Mouse (Mus musculus) CH12.LX (cell line): ENCODE data around the gene Sytl1. TPM values are rescaled to one million over a fixed set of nuclear protein-coding genes. Genes with fewer than 3 reads are reported as not detected.
A peak's percentile ranks its signal among the peaks of the same experiment; 100 is the strongest.

Source experiments
- DNase-seq: peaks from one replicate; pipeline ENCODE4 v3.0.0-alpha.2; 2013; ENCODE audit errors: extremely low read depth
- H3K27ac ChIP-seq: 2 replicates; pipeline ENCODE4 v1.5.1; 2012; ENCODE audit warnings: low read depth, mild to moderate bottlenecking, control low read depth, moderate library complexity; ENCODE audit not compliant: insufficient read depth
- H3K27me3 ChIP-seq: replicated peaks from 2 replicates; pipeline ENCODE3; 2012; ENCODE audit warnings: inconsistent platforms
- H3K36me3 ChIP-seq, 2 experiments: replicated peaks in 1 of 2; 2 replicates each; pipeline versions ENCODE3 to v1.6.1; 2012; ENCODE audit warnings: inconsistent platforms in 1 of 2, low read length in 1 of 2, mild to moderate bottlenecking in 1 of 2, mixed read lengths in 1 of 2, moderate library complexity in 1 of 2; ENCODE audit not compliant: control insufficient read depth in 1 of 2, insufficient read depth in 1 of 2
- H3K4me1 ChIP-seq, 2 experiments: 2 replicates each; pipeline ENCODE4 v1.6.1; 2012; ENCODE audit warnings: inconsistent platforms in 1 of 2, moderate library complexity in 1 of 2; ENCODE audit not compliant: insufficient read depth in 2 of 2, control insufficient read depth in 1 of 2
- H3K4me2 ChIP-seq: 2 replicates; pipeline ENCODE4 v1.6.1; 2012; ENCODE audit warnings: low read depth, mild to moderate bottlenecking, control low read depth; ENCODE audit not compliant: poor library complexity, insufficient read depth, severe bottlenecking
- H3K4me3 ChIP-seq, 3 experiments: fragments of 150-350 bp in 1 of 3; sonication (generic) in 1 of 3; replicated peaks in 1 of 3; 2 replicates each; pipeline versions ENCODE3 to v1.5.1; 2011 to 2012; ENCODE audit warnings: low read depth in 2 of 3, low read length in 2 of 3, mild to moderate bottlenecking in 2 of 3, moderate library complexity in 2 of 3, control low read depth in 1 of 3, improper control_type of control experiment in 1 of 3, inconsistent platforms in 1 of 3, mixed read lengths in 1 of 3; ENCODE audit not compliant: poor library complexity in 1 of 3
- H3K79me2 ChIP-seq: replicated peaks from 2 replicates; pipeline ENCODE4 v1.6.1; 2012; ENCODE audit warnings: mild to moderate bottlenecking, moderate library complexity; ENCODE audit not compliant: control insufficient read depth, poor library complexity, insufficient read depth, severe bottlenecking; ENCODE audit errors: extremely low read depth
- H3K9ac ChIP-seq: 2 replicates; pipeline ENCODE4 v1.6.1; 2012; ENCODE audit warnings: low read depth, mild to moderate bottlenecking, control low read depth, moderate library complexity; ENCODE audit not compliant: insufficient read depth
- H3K9me3 ChIP-seq: replicated peaks from 2 replicates; pipeline ENCODE3; 2012; ENCODE audit warnings: low read length, inconsistent platforms, mixed read lengths
- BHLHE40 ChIP-seq: IDR thresholded peaks from 2 replicates; pipeline ENCODE4 v1.6.1; 2011; ENCODE audit warnings: mild to moderate bottlenecking, low read depth, low read length, improper control_type of control experiment
- CHD1 ChIP-seq: IDR thresholded peaks from 2 replicates; pipeline ENCODE4 v1.6.1; 2012; ENCODE audit warnings: low read depth, low read length, improper control_type of control experiment, inconsistent platforms
- CHD2 ChIP-seq: IDR thresholded peaks from 2 replicates; pipeline ENCODE4 v1.6.1; 2011; ENCODE audit warnings: low read length, improper control_type of control experiment
- CTCF ChIP-seq, 2 experiments: IDR thresholded peaks in 1 of 2; conservative IDR thresholded peaks in 1 of 2; 2 replicates each; pipeline ENCODE4 v1.5.1; 2011 to 2012; ENCODE audit warnings: low read depth in 2 of 2, low read length in 2 of 2, improper control_type of control experiment in 1 of 2, inconsistent platforms in 1 of 2, mild to moderate bottlenecking in 1 of 2, moderate library complexity in 1 of 2
- ELF1 ChIP-seq: IDR thresholded peaks from 2 replicates; pipeline ENCODE4 v1.6.1; 2014; ENCODE audit warnings: low read depth, mild to moderate bottlenecking, inconsistent platforms, low read length, improper control_type of control experiment
- EP300 ChIP-seq: IDR thresholded peaks from 2 replicates; pipeline ENCODE4 v1.6.1; 2011; ENCODE audit warnings: low read length, improper control_type of control experiment
- ETS1 ChIP-seq: conservative IDR thresholded peaks from 2 replicates; pipeline ENCODE4 v1.6.1; 2012; ENCODE audit warnings: low read depth, mild to moderate bottlenecking, inconsistent platforms, low read length, improper control_type of control experiment, moderate library complexity
- GABPA ChIP-seq: IDR thresholded peaks from 2 replicates; pipeline ENCODE4 v1.6.1; 2012; ENCODE audit warnings: low read depth, low read length, improper control_type of control experiment, inconsistent platforms; ENCODE audit not compliant: insufficient replicate concordance
- IRF4 ChIP-seq: IDR thresholded peaks from 2 replicates; pipeline ENCODE4 v1.6.1; 2014; ENCODE audit warnings: low read depth, mild to moderate bottlenecking, inconsistent platforms, low read length, improper control_type of control experiment
- JUN ChIP-seq: IDR thresholded peaks from 2 replicates; pipeline ENCODE4 v1.6.1; 2011; ENCODE audit warnings: low read depth, mild to moderate bottlenecking, low read length, improper control_type of control experiment, moderate library complexity; ENCODE audit not compliant: insufficient read depth
- JUND ChIP-seq: conservative IDR thresholded peaks from 2 replicates; pipeline ENCODE4 v1.6.1; 2011; ENCODE audit warnings: low read depth, low read length, improper control_type of control experiment
- KAT2A ChIP-seq: IDR thresholded peaks from 2 replicates; pipeline ENCODE4 v1.6.1; 2012; ENCODE audit warnings: low read length, improper control_type of control experiment, inconsistent platforms; ENCODE audit not compliant: insufficient replicate concordance
- MAFK ChIP-seq: IDR thresholded peaks from 2 replicates; pipeline ENCODE4 v1.6.1; 2011; ENCODE audit warnings: low read length, improper control_type of control experiment; ENCODE audit not compliant: insufficient replicate concordance
- MAX ChIP-seq: IDR thresholded peaks from 2 replicates; pipeline ENCODE4 v1.6.1; 2011; ENCODE audit warnings: low read length, improper control_type of control experiment
- MYC ChIP-seq: IDR thresholded peaks from 2 replicates; pipeline ENCODE4 v1.6.1; 2011; ENCODE audit warnings: low read depth, mild to moderate bottlenecking, improper control_type of control experiment, low read length
- NRF1 ChIP-seq: IDR thresholded peaks from 2 replicates; pipeline ENCODE4 v1.6.1; 2014; ENCODE audit warnings: low read depth, mild to moderate bottlenecking, inconsistent platforms, low read length, improper control_type of control experiment, moderate library complexity
- PAX5 ChIP-seq: IDR thresholded peaks from 2 replicates; pipeline ENCODE4 v1.6.1; 2012; ENCODE audit warnings: low read length, inconsistent platforms, mixed read lengths
- RAD21 ChIP-seq: IDR thresholded peaks from 2 replicates; pipeline ENCODE4 v1.6.1; 2011; ENCODE audit warnings: low read depth, mild to moderate bottlenecking, low read length, improper control_type of control experiment, moderate library complexity
- SMC3 ChIP-seq: IDR thresholded peaks from 2 replicates; pipeline ENCODE4 v1.6.1; 2011; ENCODE audit warnings: low read depth, low read length, improper control_type of control experiment
- UBTF ChIP-seq: IDR thresholded peaks from 2 replicates; pipeline ENCODE4 v1.6.1; 2012; ENCODE audit warnings: low read depth, mild to moderate bottlenecking, inconsistent platforms, low read length, improper control_type of control experiment, moderate library complexity
- USF2 ChIP-seq: conservative IDR thresholded peaks from 2 replicates; pipeline ENCODE4 v1.6.1; 2011; ENCODE audit warnings: low read depth, low read length, improper control_type of control experiment
- ZC3H11A ChIP-seq: IDR thresholded peaks from 2 replicates; pipeline ENCODE4 v1.6.1; 2012; ENCODE audit warnings: low read depth, mild to moderate bottlenecking, inconsistent platforms, low read length, improper control_type of control experiment
- ZNF384 ChIP-seq: IDR thresholded peaks from 2 replicates; pipeline ENCODE4 v1.6.1; 2012; ENCODE audit warnings: low read depth, low read length, improper control_type of control experiment, inconsistent platforms
- dilution Hi-C: fragments of 300-500 bp; cut with MboI; formaldehyde crosslinking; loops from 2 replicates; pipeline ENCODE4 v1.14.3; 2020; ENCODE audit warnings: low sequenced_read_pairs; ENCODE audit not compliant: extremely low pct_unique_long_range_greater_than_20kb, extremely low pct_ligation_motif_present
- in situ Hi-C: fragments of 300-500 bp; cut with MboI; formaldehyde crosslinking; loops from 3 replicates; pipeline ENCODE4 v1.14.3; 2019; ENCODE audit warnings: low sequenced_read_pairs, low pct_ligation_motif_present, low pct_unique_long_range_greater_than_20kb, mixed read lengths
- polyA plus RNA-seq: library from polyadenylated mRNA; unstranded; fragments of >175 nt; gene quantifications from 2 replicates; pipeline ENCODE4 v1.2.1, GENCODE M21; 2012; ENCODE audit warnings: low read depth; ENCODE audit not compliant: insufficient read length
- total RNA-seq, 2 experiments: library from RNA; depleted of rRNA; stranded (reverse); fragments of 300-350 nt in 1 of 2; fragments of >200 nt in 1 of 2; gene quantifications; 2 replicates each; pipeline ENCODE4 v1.2.3; 2012 to 2014

The Sytl1 gene
- total and polyA plus RNA-seq, 3 experiments: 8.2 to 20.0 (median 12.1) TPM

- H3K36me3 ChIP-seq: peaks cover 45 to 72% of the 10 kb centered on the region in 2 experiments
- peaks cover under 1% of the 10 kb centered on the region; the same call in 1 of the 2 replicates for H3K79me2 ChIP-seq
- TF ChIP-seq USF2 (no peak), SMC3 (peak; percentile 14; the same call in 1 of the 2 replicates), RAD21 (0 out of 2 replicates have a peak, but pooled peaks have one; percentile 5), KAT2A (no peak), CTCF (conservative IDR thresholded peaks at IDR 0.05 in 1 of 2, IDR thresholded peaks at IDR 0.05 in 1 of 2; ENCODE audit: low read depth in 2 of 2, low read length in 2 of 2) (peak in 1 of 2 experiments; percentile 17; a peak in 2 of 4 replicates), BHLHE40 (no peak), IRF4 (peak; percentile 69), JUN (peak; percentile 38; the same call in 1 of the 2 replicates), JUND (peak; percentile 60)
- no peak for DNase-seq
- H3K27me3 ChIP-seq: no peaks in the 10 kb centered on the region
- H3K9ac ChIP-seq: no peak overlapping the region
- no peaks in the 10 kb centered on the region for H3K9me3 ChIP-seq
- H3K4me2 ChIP-seq: no peak overlapping the region
- in situ Hi-C loops: loop anchor here (5.0 kb wide), 1 partner anchor 38 kb away; no protein-coding TSS in a partner anchor
- dilution Hi-C loops: no loop called here
- H3K4me3 ChIP-seq: no peak overlapping the region
- H3K27ac ChIP-seq: peak overlapping the region; percentile 41; the same call in 1 of the 2 replicates
- H3K4me1 ChIP-seq: peaks cover 19 to 76% of the 10 kb centered on the region in 2 experiments
These were observed 1.6 kb upstream of the Sytl1 start for GRCm38 (mm10) chr4:133264559-133264958.

- Histone ChIP-seq H3K4me3 (no peak overlapping the region), H3K9me3 (no peaks in the 10 kb centered on the region), H3K36me3 (peaks cover 37 to 71% of the 10 kb centered on the region in 2 experiments), H3K9ac (no peak overlapping the region), H3K4me1 (peaks cover 15 to 68% of the 10 kb centered on the region in 2 experiments), H3K27me3 (no peaks in the 10 kb centered on the region), H3K79me2 (no peaks in the 10 kb centered on the region), H3K27ac (0 out of 2 replicates have a peak overlapping the region, but pooled peaks have one; percentile 13), H3K4me2 (no peak overlapping the region)
- in situ Hi-C loops: loop anchor here (5.0 kb wide), 1 partner anchor 39 kb away; no protein-coding TSS in a partner anchor
- dilution Hi-C loops: no loop called here
- no peak; the same call in 1 of the 2 replicates for TF ChIP-seq BHLHE40
- TF ChIP-seq MAX: no peak
- TF ChIP-seq CHD1: no peak
- no peak for TF ChIP-seq NRF1
- no peak for TF ChIP-seq CHD2
- no peak for TF ChIP-seq UBTF
- no peak for TF ChIP-seq IRF4
- no peak for TF ChIP-seq MYC
- TF ChIP-seq CTCF (conservative IDR thresholded peaks at IDR 0.05 in 1 of 2, IDR thresholded peaks at IDR 0.05 in 1 of 2; ENCODE audit: low read depth in 2 of 2, low read length in 2 of 2): no peak
- no peak for TF ChIP-seq EP300
- TF ChIP-seq ELF1: no peak
- TF ChIP-seq GABPA: no peak
- no peak for TF ChIP-seq ETS1
- TF ChIP-seq ZC3H11A: no peak
- TF ChIP-seq PAX5: no peak
- no peak for TF ChIP-seq ZNF384
- TF ChIP-seq MAFK: no peak
- no peak for DNase-seq
These were observed 843 bp upstream of the Sytl1 start for GRCm38 (mm10) chr4:133263756-133264155.
